8 mouse cellular contexts compared by ENCODE assay signal in the genomic region with DNA sequence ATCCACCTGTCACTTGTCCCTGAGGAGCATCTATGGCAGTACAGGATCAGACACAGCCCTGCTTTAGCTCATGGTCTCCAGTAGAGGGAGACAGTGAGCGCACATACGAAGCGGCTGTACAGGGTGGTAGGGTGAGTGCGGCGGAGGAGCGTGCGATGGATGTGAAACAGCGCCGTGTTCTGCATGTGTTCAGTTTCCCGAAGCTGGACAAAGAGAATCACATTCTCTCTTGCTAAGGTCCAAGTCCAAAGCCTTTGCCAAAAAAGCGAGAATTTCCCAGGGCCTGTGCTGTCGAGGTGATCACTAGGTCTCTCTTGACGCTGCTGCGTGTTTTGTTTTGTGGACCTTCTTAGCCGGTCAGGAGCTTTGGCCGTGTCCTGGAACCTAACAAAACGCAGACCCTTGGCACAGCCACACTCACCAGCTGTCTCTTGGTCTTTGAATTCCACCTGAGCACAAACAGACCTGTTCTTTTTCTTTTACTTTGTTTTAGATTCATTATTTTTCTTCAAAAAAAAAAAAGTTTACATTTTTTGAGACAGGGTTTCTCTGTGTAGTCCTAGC. TPM values are rescaled to one million over a fixed set of nuclear protein-coding genes. Genes with fewer than 3 reads are reported as not detected.
A peak's percentile ranks its signal among the peaks of the same experiment; 100 is the strongest.
DNase-seq lines count a peak whose midpoint lies in the region; ATAC-seq lines count a peak whose summit lies in the region.

No protein-coding gene starts in this region.

- H3K4me3 ChIP-seq in forebrain, embryonic 15.5 days: peak overlapping the region; percentile 18
- H3K4me3 ChIP-seq in hindbrain, embryonic 11.5 days (ENCODE audit: low read depth, low read length): no peak overlapping the region

- H3K4me1 ChIP-seq in forebrain, embryonic 15.5 days: no peaks in the 10 kb centered on the region
- H3K4me1 ChIP-seq in hindbrain, embryonic 11.5 days (replicated peaks; ENCODE audit: control insufficient read depth, insufficient read depth, low read length): no peaks in the 10 kb centered on the region

- 24% methylated on average over 17 of the region's 17 CpGs for WGBS in forebrain, embryonic 15.5 days
- WGBS in hindbrain, embryonic 11.5 days: 24% methylated on average over 17 of the region's 17 CpGs

- peak; percentile 85 for DNase-seq in MEL-GATA-1-ER (ENCODE audit: extremely low read depth, low read depth)
- DNase-seq in cerebellum, adult 11 months: peak; percentile 60
- peak; percentile 83 for DNase-seq in hindbrain, embryonic 11.5 days (ENCODE audit: low spot score)
- DNase-seq in layer of hippocampus, adult 9-11 months: peak; percentile 60
- DNase-seq in lung, postnatal 10 days: peak; percentile 75
- peak; percentile 91 for DNase-seq in retina, embryonic 14.5 days (ENCODE audit: low spot score)
- DNase-seq in thymus, postnatal 25 days: peak; percentile 71

- ATAC-seq in forebrain, embryonic 15.5 days (replicated peaks): peak; percentile 92
- ATAC-seq in hindbrain, embryonic 11.5 days (ENCODE audit: low FRiP score): peak; percentile 66

- H3K27me3 ChIP-seq in forebrain, embryonic 15.5 days: no peaks in the 10 kb centered on the region
- no peaks in the 10 kb centered on the region for H3K27me3 ChIP-seq in hindbrain, embryonic 11.5 days (ENCODE audit: control insufficient read depth, insufficient read depth, low read length)

- H3K4me2 ChIP-seq in forebrain, embryonic 15.5 days (replicated peaks): peak overlapping the region; percentile 45
- peak overlapping the region; percentile 35; the same call in 1 of the 2 replicates for H3K4me2 ChIP-seq in hindbrain, embryonic 11.5 days (replicated peaks; ENCODE audit: low read depth, low read length)

- no peaks in the 10 kb centered on the region for H3K36me3 ChIP-seq in forebrain, embryonic 15.5 days
- no peaks in the 10 kb centered on the region for H3K36me3 ChIP-seq in hindbrain, embryonic 11.5 days (ENCODE audit: control insufficient read depth, insufficient read depth, low read length)

- no peak overlapping the region for H3K27ac ChIP-seq in forebrain, embryonic 15.5 days (replicated peaks)
- H3K27ac ChIP-seq in hindbrain, embryonic 11.5 days (ENCODE audit: low read depth, low read length): no peak overlapping the region

- H3K9me3 ChIP-seq in forebrain, embryonic 15.5 days: no peaks in the 10 kb centered on the region
- no peaks in the 10 kb centered on the region for H3K9me3 ChIP-seq in hindbrain, embryonic 11.5 days (ENCODE audit: control insufficient read depth, low read length)

- H3K9ac ChIP-seq in forebrain, embryonic 15.5 days (replicated peaks): 0 out of 2 replicates have a peak overlapping the region, but pooled peaks have one; percentile 27
- no peak overlapping the region for H3K9ac ChIP-seq in hindbrain, embryonic 11.5 days (ENCODE audit: low read depth, low read length)

RNA-seq across cellular contexts. Expression of a gene that starts 15.2 kb away (rescaled TPM):
- not detected in 2 replicates for polyA plus RNA-seq in forebrain, embryonic 15.5 days (2015; fragmentation: Nextera tagmentation; extraction: Ambion mirVana)
- 0.10 TPM in 1 of 2 replicates, not detected in the other for polyA plus RNA-seq in hindbrain, embryonic 11.5 days (2014; fragmentation: Nextera tagmentation; extraction: Ambion mirVana)

RNA-seq across cellular contexts. Expression of a gene that starts 28.6 kb away (rescaled TPM):
- 14.0 and 15.2 TPM in 2 replicates for polyA plus RNA-seq in forebrain, embryonic 15.5 days (2015; fragmentation: Nextera tagmentation; extraction: Ambion mirVana)
- 19.3 and 22.3 TPM in 2 replicates for polyA plus RNA-seq in hindbrain, embryonic 11.5 days (2014; fragmentation: Nextera tagmentation; extraction: Ambion mirVana)

RNA-seq across cellular contexts. Expression of a gene that starts 34.0 kb away (rescaled TPM):
- 2.9 and 3.3 TPM in 2 replicates for polyA plus RNA-seq in forebrain, embryonic 15.5 days (2015; fragmentation: Nextera tagmentation; extraction: Ambion mirVana)
- 1.7 and 3.8 TPM in 2 replicates for polyA plus RNA-seq in hindbrain, embryonic 11.5 days (2014; fragmentation: Nextera tagmentation; extraction: Ambion mirVana)

RNA-seq across cellular contexts. Expression of a gene that starts 37.2 kb away (rescaled TPM):
- polyA plus RNA-seq in forebrain, embryonic 15.5 days (2015; fragmentation: Nextera tagmentation; extraction: Ambion mirVana): not detected in 2 replicates
- not detected in 2 replicates for polyA plus RNA-seq in hindbrain, embryonic 11.5 days (2014; fragmentation: Nextera tagmentation; extraction: Ambion mirVana)
